Mouse (Mus musculus) hematopoietic stem cell, adult 5-6 weeks (primary cell): ENCODE data around the gene Rspo3. TPM values are rescaled to one million over a fixed set of nuclear protein-coding genes. Genes with fewer than 3 reads are reported as not detected.

Experiments
- ATAC-seq, 2 experiments: fragments of 125-278 bp in 1 of 2; replicated peaks in 1 of 2; 2 replicates each; pipeline ENCODE4 v1.8.0; 2016 to 2017; ENCODE audit warnings: inconsistent platforms in 2 of 2, mild to moderate bottlenecking in 2 of 2, moderate number of reproducible peaks in 2 of 2, low read depth in 1 of 2, moderate TSS enrichment in 1 of 2; ENCODE audit not compliant: low FRiP score in 2 of 2, poor library complexity in 2 of 2, severe bottlenecking in 2 of 2, insufficient read depth in 1 of 2, low TSS enrichment in 1 of 2
- total RNA-seq: library from RNA; stranded (forward); fragments of 172-1452, 232-1000 nt; gene quantifications from 2 replicates; pipeline ENCODE4 v1.2.3, GENCODE M21; 2017

Rspo3 gene
- not detected in 2 replicates for total RNA-seq

- peak; percentile 60 to 63 for ATAC-seq
These were observed at the start of gene Rspo3 for GRCm38 (mm10) chr10:29535546-29536260. TSS of gene Rspo3 (minus strand) at chr10:29535867.

GRCm38 (mm10) chr10:29581940-29582339 is 46.3 kb upstream of the Rspo3 start:
- no peak for ATAC-seq

GRCm38 (mm10) chr10:29581476-29581875 is 45.8 kb upstream of the Rspo3 start:
- ATAC-seq: no peak

- ATAC-seq: no peak
These were observed 20.3 kb upstream of the Rspo3 start for GRCm38 (mm10) chr10:29555983-29556382.

- no peak for ATAC-seq
These were observed 18.7 kb upstream of the Rspo3 start for GRCm38 (mm10) chr10:29554365-29554764.

GRCm38 (mm10) chr10:29542982-29543381 is 7.3 kb upstream of the Rspo3 start:
- ATAC-seq: no peak

- no peak for ATAC-seq
These were observed 3.8 kb upstream of the Rspo3 start for GRCm38 (mm10) chr10:29539516-29539915.

GRCm38 (mm10) chr10:29538791-29539190 is 3.1 kb upstream of the Rspo3 start:
- no peak for ATAC-seq

- no peak for ATAC-seq
These were observed 838 bp downstream of the Rspo3 start for GRCm38 (mm10) chr10:29534830-29535227.

- no peak for ATAC-seq
These were observed 1.5 kb downstream of the Rspo3 start for GRCm38 (mm10) chr10:29533846-29534829.

- peak; percentile 71 to 79 for ATAC-seq
These were observed 2.6 kb downstream of the Rspo3 start for GRCm38 (mm10) chr10:29532821-29533715.

GRCm38 (mm10) chr10:29513563-29513962 is 22.1 kb downstream of the Rspo3 start:
- no peak for ATAC-seq

- no peak for ATAC-seq
These were observed 27.5 kb downstream of the Rspo3 start for GRCm38 (mm10) chr10:29508167-29508566.

- ATAC-seq: no peak
These were observed 38.4 kb downstream of the Rspo3 start for GRCm38 (mm10) chr10:29497205-29497822.

GRCm38 (mm10) chr10:29493996-29494395 is 41.7 kb downstream of the Rspo3 start:
- no peak for ATAC-seq

GRCm38 (mm10) chr10:29480945-29481344 is 54.7 kb downstream of the Rspo3 start:
- ATAC-seq: peak; percentile 64 to 82; a peak in 3 of 4 replicates

GRCm38 (mm10) chr10:29479401-29479800 is 56.3 kb downstream of the Rspo3 start:
- peak; percentile 63 to 72 for ATAC-seq
